Mouse (Mus musculus): Measurements from ENCODE around the gene C1ql3. TPM values are rescaled to one million over a fixed set of nuclear protein-coding genes. Genes with fewer than 3 reads are reported as not detected.

The C1ql3 gene
- 0.29 TPM for polyA plus RNA-seq (2015; fragmentation: Illumina TruSeq; extraction: RNeasy Lipid Tissue Mini Kit (QIAGEN cat#74804); ENCODE audit: insufficient read depth, low replicate concordance)

DNA sequence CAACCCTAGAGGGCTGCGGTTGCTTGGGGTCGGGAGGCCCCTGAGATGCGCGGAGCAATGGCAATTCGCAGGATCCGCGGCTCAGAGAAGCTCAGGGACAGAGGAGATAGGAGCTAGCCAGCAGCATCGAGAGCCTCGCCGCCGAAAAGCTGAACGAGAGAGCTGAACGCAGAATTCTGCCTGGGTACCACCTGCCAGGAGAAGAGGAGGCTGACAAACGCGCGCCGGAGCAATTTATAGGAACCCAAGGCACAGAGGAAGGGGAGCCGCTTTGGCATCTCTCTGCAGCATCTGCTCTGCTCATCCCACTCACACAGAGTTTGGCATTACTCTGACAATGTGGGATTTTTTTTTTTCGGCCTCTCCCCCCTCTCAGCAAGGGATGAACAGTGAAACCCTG, at the start of gene C1ql3:
Gene C1ql3 (minus strand): TSS at position 335 of the 400 bp plus-strand sequence.

Other genes with a start within 250 kb of the C1ql3 start
- gene Pter, start 87.8 kb downstream of the C1ql3 start, polyA plus RNA-seq (2015; fragmentation: Illumina TruSeq; extraction: RNeasy Lipid Tissue Mini Kit (QIAGEN cat#74804); ENCODE audit: insufficient read depth, low replicate concordance): 3.4 TPM

All from spleen, adult 10 weeks (tissue).